Mouse (Mus musculus) ES-Bruce4 (cell line): ENCODE data around the gene Dab1. TPM values are rescaled to one million over a fixed set of nuclear protein-coding genes. Genes with fewer than 3 reads are reported as not detected.

Source experiments
- H3K27ac ChIP-seq: 2 replicates; pipeline ENCODE4 v1.5.1; 2012; ENCODE audit warnings: low read length, inconsistent platforms; ENCODE audit not compliant: insufficient read depth
- H3K27me3 ChIP-seq: 2 replicates; pipeline ENCODE4 v1.6.1; 2012; ENCODE audit warnings: mild to moderate bottlenecking, low read length, inconsistent platforms; ENCODE audit not compliant: control insufficient read depth, poor library complexity, insufficient read depth, severe bottlenecking
- H3K36me3 ChIP-seq: 2 replicates; pipeline ENCODE4 v1.6.1; 2012; ENCODE audit warnings: inconsistent platforms, mild to moderate bottlenecking, low read length, moderate library complexity; ENCODE audit not compliant: control insufficient read depth, poor library complexity, insufficient read depth, severe bottlenecking
- H3K4me1 ChIP-seq: one replicate; pipeline ENCODE4 v1.8.1; 2011; ENCODE audit warnings: low read length; ENCODE audit not compliant: control insufficient read depth, insufficient read depth
- H3K4me3 ChIP-seq: 2 replicates; pipeline ENCODE4 v1.5.1; 2011; ENCODE audit warnings: low read depth, mild to moderate bottlenecking, low read length
- H3K9ac ChIP-seq: 2 replicates; pipeline ENCODE4 v1.6.1; 2012; ENCODE audit warnings: low read depth, mild to moderate bottlenecking, inconsistent platforms; ENCODE audit not compliant: poor library complexity, severe bottlenecking
- H3K9me3 ChIP-seq: replicated peaks from 2 replicates; pipeline ENCODE4 v1.6.1; 2012; ENCODE audit warnings: mild to moderate bottlenecking, low read length, inconsistent platforms; ENCODE audit not compliant: control insufficient read depth, poor library complexity, insufficient read depth, severe bottlenecking
- CTCF ChIP-seq: IDR thresholded peaks from one replicate; pipeline ENCODE4 v1.8.1; 2011; ENCODE audit warnings: low read depth, low read length
- EP300 ChIP-seq: IDR thresholded peaks from 2 replicates; pipeline ENCODE4 v1.6.1; 2011; ENCODE audit warnings: low read depth, low read length; ENCODE audit not compliant: insufficient read depth
- POLR2A ChIP-seq: IDR thresholded peaks from one replicate; pipeline ENCODE4 v1.8.1; 2011; ENCODE audit warnings: low read length; ENCODE audit not compliant: insufficient read depth
- polyA plus RNA-seq: library from polyadenylated mRNA; stranded (reverse); fragments of >200 nt; gene quantifications from 2 replicates; pipeline ENCODE4 v1.2.4, GENCODE M21; 2011; ENCODE audit warnings: low read depth; ENCODE audit not compliant: missing spikeins, insufficient read depth, insufficient read length

The Dab1 gene
- polyA plus RNA-seq, 1 experiment: 4.8 TPM

- TF ChIP-seq CTCF (no peak), POLR2A (no peak), EP300 (no peak)
- Histone ChIP-seq H3K9ac (no peak overlapping the region), H3K4me1 (no peaks in the 10 kb centered on the region), H3K9me3 (no peaks in the 10 kb centered on the region), H3K4me3 (no peak overlapping the region), H3K36me3 (no peaks in the 10 kb centered on the region), H3K27ac (no peak overlapping the region), H3K27me3 (no peaks in the 10 kb centered on the region)
Observed at GRCm38 (mm10) chr4:104512513-104512912, 893.4 kb downstream of the Dab1 start.

- H3K9ac ChIP-seq: no peak overlapping the region
- no peaks in the 10 kb centered on the region for H3K36me3 ChIP-seq
- no peak for TF ChIP-seq POLR2A
- TF ChIP-seq EP300: no peak
- TF ChIP-seq CTCF: no peak
- no peaks in the 10 kb centered on the region for H3K9me3 ChIP-seq
- no peaks in the 10 kb centered on the region for H3K4me1 ChIP-seq
- no peak overlapping the region for H3K27ac ChIP-seq
- H3K27me3 ChIP-seq: no peaks in the 10 kb centered on the region
- H3K4me3 ChIP-seq: no peak overlapping the region
Observed at GRCm38 (mm10) chr4:104513622-104514021, 894.5 kb downstream of the Dab1 start.

GRCm38 (mm10) chr4:104514568-104515000, 895.4 kb downstream of the Dab1 start:
- Histone ChIP-seq H3K9ac (no peak overlapping the region), H3K36me3 (no peaks in the 10 kb centered on the region), H3K4me3 (peak overlapping the region; percentile 79), H3K4me1 (no peaks in the 10 kb centered on the region), H3K27ac (no peak overlapping the region), H3K9me3 (no peaks in the 10 kb centered on the region), H3K27me3 (no peaks in the 10 kb centered on the region)
- peak; percentile 76 for TF ChIP-seq CTCF
- TF ChIP-seq POLR2A: no peak
- no peak for TF ChIP-seq EP300

GRCm38 (mm10) chr4:104515681-104516080, 896.5 kb downstream of the Dab1 start:
- Histone ChIP-seq H3K36me3 (no peaks in the 10 kb centered on the region), H3K4me1 (no peaks in the 10 kb centered on the region), H3K9me3 (no peaks in the 10 kb centered on the region), H3K27ac (no peak overlapping the region), H3K9ac (no peak overlapping the region), H3K4me3 (no peak overlapping the region), H3K27me3 (no peaks in the 10 kb centered on the region)
- no peak for TF ChIP-seq CTCF
- no peak for TF ChIP-seq EP300
- TF ChIP-seq POLR2A: no peak

- Histone ChIP-seq H3K9ac (no peak overlapping the region), H3K36me3 (no peaks in the 10 kb centered on the region), H3K27ac (no peak overlapping the region), H3K4me3 (no peak overlapping the region), H3K4me1 (no peaks in the 10 kb centered on the region), H3K9me3 (no peaks in the 10 kb centered on the region), H3K27me3 (no peaks in the 10 kb centered on the region)
- TF ChIP-seq POLR2A: no peak
- TF ChIP-seq EP300: no peak
- no peak for TF ChIP-seq CTCF
Observed at GRCm38 (mm10) chr4:104522324-104522723, 903.2 kb downstream of the Dab1 start.

GRCm38 (mm10) chr4:104523776-104524175, 904.6 kb downstream of the Dab1 start:
- H3K36me3 ChIP-seq: no peaks in the 10 kb centered on the region
- TF ChIP-seq EP300 (no peak), POLR2A (no peak), CTCF (no peak)
- H3K4me3 ChIP-seq: no peak overlapping the region
- H3K27me3 ChIP-seq: no peaks in the 10 kb centered on the region
- no peak overlapping the region for H3K27ac ChIP-seq
- no peak overlapping the region for H3K9ac ChIP-seq
- no peaks in the 10 kb centered on the region for H3K4me1 ChIP-seq
- H3K9me3 ChIP-seq: no peaks in the 10 kb centered on the region
